Mouse (Mus musculus): ENCODE data around the gene Pou5f1. TPM values are rescaled to one million over a fixed set of nuclear protein-coding genes. Genes with fewer than 3 reads are reported as not detected.

Gene Pou5f1
- polyA plus RNA-seq, 1 experiment from 2014 or later, result not detected

DNA sequence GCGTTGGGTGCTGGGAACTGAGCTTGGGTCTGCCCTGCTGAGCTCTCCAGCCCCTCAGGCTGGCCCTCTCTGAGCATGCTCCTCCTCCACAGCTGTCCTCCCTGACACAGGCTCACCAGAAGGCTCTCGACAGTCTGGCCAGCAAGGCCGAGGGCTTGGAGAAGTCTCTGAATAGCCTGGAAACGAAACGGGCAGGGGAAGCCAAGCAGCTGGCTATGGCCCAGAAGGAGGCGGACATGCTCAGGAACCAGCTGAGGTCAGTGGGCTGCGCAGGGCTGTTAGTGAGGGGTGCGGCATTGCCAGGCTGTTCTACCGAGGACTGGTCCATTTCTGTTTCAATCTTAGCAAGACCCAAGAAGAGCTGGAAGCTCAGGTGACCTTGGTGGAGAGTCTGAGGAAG, 18.5 kb downstream of the Pou5f1 start:
- Histone ChIP-seq H3K4me3 (ENCODE audit: low read length) (no peak overlapping the region), H3K36me3 (ENCODE audit: control insufficient read depth, insufficient read depth, low read length) (peaks cover 25% of the 10 kb centered on the region), H3K4me2 (ENCODE audit: low read depth, low read length) (no peak overlapping the region), H3K4me1 (replicated peaks; ENCODE audit: control insufficient read depth, insufficient read depth, low read length) (no peaks in the 10 kb centered on the region), H3K9me3 (ENCODE audit: control insufficient read depth, low read length) (no peaks in the 10 kb centered on the region), H3K9ac (ENCODE audit: low read length) (no peak overlapping the region), H3K27ac (ENCODE audit: low read length) (no peak overlapping the region), H3K27me3 (ENCODE audit: control insufficient read depth, insufficient read depth, low read depth, low read length) (no peaks in the 10 kb centered on the region)
- ATAC-seq (ENCODE audit: low read depth), result no peak
- WGBS, result 80% methylated on average over 9 of the region's 9 CpGs

- WGBS, result 71% methylated on average over 8 of the region's 8 CpGs
- H3K27me3 ChIP-seq (ENCODE audit: control insufficient read depth, insufficient read depth, low read depth, low read length), result no peaks in the 10 kb centered on the region
Measured at GRCm38 (mm10) chr17:35526644-35527043, 20.8 kb downstream of the Pou5f1 start.

GRCm38 (mm10) chr17:35532360-35532759, 26.5 kb downstream of the Pou5f1 start:
- no peak for ATAC-seq (ENCODE audit: low read depth)
- WGBS, result 1% methylated on average over 3 of the region's 3 CpGs
- Histone ChIP-seq H3K27me3 (ENCODE audit: control insufficient read depth, insufficient read depth, low read depth, low read length) (no peaks in the 10 kb centered on the region), H3K27ac (ENCODE audit: low read length) (no peak overlapping the region), H3K4me3 (ENCODE audit: low read length) (no peak overlapping the region), H3K9ac (ENCODE audit: low read length) (no peak overlapping the region), H3K4me2 (ENCODE audit: low read depth, low read length) (no peak overlapping the region), H3K4me1 (replicated peaks; ENCODE audit: control insufficient read depth, insufficient read depth, low read length) (peaks cover 4% of the 10 kb centered on the region; the same call in 1 of the 2 replicates), H3K36me3 (ENCODE audit: control insufficient read depth, insufficient read depth, low read length) (peaks cover 22% of the 10 kb centered on the region), H3K9me3 (ENCODE audit: control insufficient read depth, low read length) (no peaks in the 10 kb centered on the region)

More at GRCm38 (mm10) chr17:35526644-35527043, 20.8 kb downstream of the Pou5f1 start:
- no peak for ATAC-seq (ENCODE audit: low read depth)
- no peak overlapping the region for H3K4me3 ChIP-seq (ENCODE audit: low read length)
- H3K9ac ChIP-seq (ENCODE audit: low read length), result no peak overlapping the region; the same call in 1 of the 2 replicates
- H3K4me1 ChIP-seq (replicated peaks; ENCODE audit: control insufficient read depth, insufficient read depth, low read length), result no peaks in the 10 kb centered on the region
- no peak overlapping the region for H3K27ac ChIP-seq (ENCODE audit: low read length)
- H3K4me2 ChIP-seq (ENCODE audit: low read depth, low read length), result no peak overlapping the region
- H3K36me3 ChIP-seq (ENCODE audit: control insufficient read depth, insufficient read depth, low read length), result peaks cover 34% of the 10 kb centered on the region
- H3K9me3 ChIP-seq (ENCODE audit: control insufficient read depth, low read length), result no peaks in the 10 kb centered on the region

- 21% methylated on average over 7 of the region's 7 CpGs for whole genome bisulfite sequencing
- Histone ChIP-seq H3K9ac (ENCODE audit: low read length) (no peak within 1 kb of the TSS), H3K4me2 (ENCODE audit: low read depth, low read length) (no peak within 1 kb of the TSS), H3K9me3 (ENCODE audit: control insufficient read depth, low read length) (no peaks in the 10 kb centered on the region), H3K4me3 (ENCODE audit: low read length) (no peak within 1 kb of the TSS), H3K27me3 (ENCODE audit: control insufficient read depth, insufficient read depth, low read depth, low read length) (no peaks in the 10 kb centered on the region), H3K36me3 (ENCODE audit: control insufficient read depth, insufficient read depth, low read length) (peaks cover 20% of the 10 kb centered on the region), H3K27ac (ENCODE audit: low read length) (no peak within 1 kb of the TSS), H3K4me1 (replicated peaks; ENCODE audit: control insufficient read depth, insufficient read depth, low read length) (peaks cover 4% of the 10 kb centered on the region; the same call in 1 of the 2 replicates)
- no peak for ATAC-seq (ENCODE audit: low read depth)
Measured at GRCm38 (mm10) chr17:35532901-35533300, 27.1 kb downstream of the Pou5f1 start, which contains the start of gene Psors1c2. Gene Psors1c2 (plus strand): TSS chr17:35533201.

GRCm38 (mm10) chr17:35534343-35534742, 28.5 kb downstream of the Pou5f1 start:
- Histone ChIP-seq H3K9me3 (ENCODE audit: control insufficient read depth, low read length) (no peaks in the 10 kb centered on the region), H3K4me3 (ENCODE audit: low read length) (no peak overlapping the region), H3K4me1 (replicated peaks; ENCODE audit: control insufficient read depth, insufficient read depth, low read length) (peaks cover 4% of the 10 kb centered on the region; the same call in 1 of the 2 replicates), H3K27ac (ENCODE audit: low read length) (no peak overlapping the region), H3K36me3 (ENCODE audit: control insufficient read depth, insufficient read depth, low read length) (peaks cover 9% of the 10 kb centered on the region), H3K27me3 (ENCODE audit: control insufficient read depth, insufficient read depth, low read depth, low read length) (no peaks in the 10 kb centered on the region), H3K9ac (ENCODE audit: low read length) (no peak overlapping the region), H3K4me2 (ENCODE audit: low read depth, low read length) (no peak overlapping the region)
- ATAC-seq (ENCODE audit: low read depth), result peak; percentile 72
- 9% methylated on average over 6 of the region's 6 CpGs for WGBS

GRCm38 (mm10) chr17:35537421-35537820, 31.6 kb downstream of the Pou5f1 start:
- no peak overlapping the region for H3K4me3 ChIP-seq (ENCODE audit: low read length)
- no peak for ATAC-seq (ENCODE audit: low read depth)
- WGBS, result 75% methylated on average over 4 of the region's 4 CpGs
- H3K4me1 ChIP-seq (replicated peaks; ENCODE audit: control insufficient read depth, insufficient read depth, low read length), result peaks cover 4% of the 10 kb centered on the region; the same call in 1 of the 2 replicates
- no peaks in the 10 kb centered on the region for H3K36me3 ChIP-seq (ENCODE audit: control insufficient read depth, insufficient read depth, low read length)
- H3K9ac ChIP-seq (ENCODE audit: low read length), result no peak overlapping the region
- H3K27me3 ChIP-seq (ENCODE audit: control insufficient read depth, insufficient read depth, low read depth, low read length), result no peaks in the 10 kb centered on the region
- no peak overlapping the region for H3K27ac ChIP-seq (ENCODE audit: low read length)
- H3K9me3 ChIP-seq (ENCODE audit: control insufficient read depth, low read length), result no peaks in the 10 kb centered on the region
- H3K4me2 ChIP-seq (ENCODE audit: low read depth, low read length), result no peak overlapping the region

- WGBS, result 64% methylated on average over 1 of the region's 1 CpGs
- Histone ChIP-seq H3K9ac (ENCODE audit: low read length) (no peak overlapping the region), H3K9me3 (ENCODE audit: control insufficient read depth, low read length) (no peaks in the 10 kb centered on the region), H3K36me3 (ENCODE audit: control insufficient read depth, insufficient read depth, low read length) (no peaks in the 10 kb centered on the region), H3K27ac (ENCODE audit: low read length) (no peak overlapping the region), H3K27me3 (ENCODE audit: control insufficient read depth, insufficient read depth, low read depth, low read length) (no peaks in the 10 kb centered on the region), H3K4me3 (ENCODE audit: low read length) (no peak overlapping the region), H3K4me2 (ENCODE audit: low read depth, low read length) (no peak overlapping the region), H3K4me1 (replicated peaks; ENCODE audit: control insufficient read depth, insufficient read depth, low read length) (no peaks in the 10 kb centered on the region)
- no peak for ATAC-seq (ENCODE audit: low read depth)
Measured at GRCm38 (mm10) chr17:35538476-35538875, 32.7 kb downstream of the Pou5f1 start.

DNA sequence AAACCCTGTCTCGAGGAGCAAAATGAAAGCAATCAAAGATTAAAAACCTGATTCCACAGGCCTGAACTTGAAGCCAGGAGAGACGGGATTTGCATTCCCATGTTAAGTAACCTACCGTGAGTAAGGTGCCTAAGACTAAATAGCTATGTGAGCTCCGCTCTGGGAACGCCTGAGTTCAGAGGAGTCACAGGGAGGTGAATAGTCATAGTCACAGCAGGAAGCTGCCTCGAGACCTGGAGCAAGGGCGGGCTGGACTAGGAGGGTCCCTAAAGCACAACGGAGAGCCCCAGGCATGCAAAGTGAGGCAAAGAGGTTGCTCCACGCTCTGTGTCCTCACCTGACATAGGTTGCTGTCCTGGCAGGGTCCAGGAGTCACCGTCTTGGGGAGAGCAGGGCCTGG, 33.7 kb downstream of the Pou5f1 start:
- whole genome bisulfite sequencing, result 53% methylated on average over 10 of the region's 10 CpGs
- no peak for ATAC-seq (ENCODE audit: low read depth)
- Histone ChIP-seq H3K27me3 (ENCODE audit: control insufficient read depth, insufficient read depth, low read depth, low read length) (no peaks in the 10 kb centered on the region), H3K4me2 (ENCODE audit: low read depth, low read length) (no peak overlapping the region), H3K9ac (ENCODE audit: low read length) (no peak overlapping the region), H3K4me3 (ENCODE audit: low read length) (no peak overlapping the region), H3K27ac (ENCODE audit: low read length) (no peak overlapping the region), H3K9me3 (ENCODE audit: control insufficient read depth, low read length) (no peaks in the 10 kb centered on the region), H3K4me1 (replicated peaks; ENCODE audit: control insufficient read depth, insufficient read depth, low read length) (no peaks in the 10 kb centered on the region), H3K36me3 (ENCODE audit: control insufficient read depth, insufficient read depth, low read length) (no peaks in the 10 kb centered on the region)

DNA sequence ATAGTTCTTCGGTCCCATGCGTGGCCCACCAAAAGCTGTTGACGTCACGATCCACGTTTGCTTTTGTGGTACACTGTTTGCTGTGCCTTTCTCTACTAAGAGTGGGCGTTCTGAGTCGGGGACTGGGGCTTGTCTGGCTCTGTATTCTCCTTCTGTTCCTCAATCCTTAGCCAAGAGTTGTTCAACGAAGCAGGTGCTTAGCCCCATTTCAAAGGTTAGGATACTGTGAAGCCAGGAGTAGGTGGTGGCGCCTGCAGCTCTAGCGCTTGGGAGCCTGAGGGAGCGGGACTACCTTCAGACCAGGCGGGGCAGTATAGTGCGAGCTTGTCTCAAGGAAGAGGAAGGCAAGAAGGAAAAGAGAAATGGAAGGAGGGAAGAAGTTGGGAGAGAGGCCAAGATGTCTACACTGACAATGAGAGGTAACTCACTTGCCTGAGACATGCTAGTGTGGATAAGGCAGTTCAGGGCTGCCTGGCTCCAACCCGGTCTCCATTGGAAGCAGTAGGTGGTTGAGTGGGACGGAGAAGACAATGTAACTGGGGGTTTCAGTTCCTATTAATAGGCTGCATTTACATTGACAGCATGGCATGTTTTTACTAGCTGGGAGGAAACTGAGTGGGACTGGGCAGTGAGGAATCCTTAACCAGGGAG, 37.1 kb downstream of the Pou5f1 start:
- H3K9ac ChIP-seq (ENCODE audit: low read length), result no peak overlapping the region
- no peaks in the 10 kb centered on the region for H3K27me3 ChIP-seq (ENCODE audit: control insufficient read depth, insufficient read depth, low read depth, low read length)
- no peaks in the 10 kb centered on the region for H3K36me3 ChIP-seq (ENCODE audit: control insufficient read depth, insufficient read depth, low read length)
- 76% methylated on average over 15 of the region's 15 CpGs for WGBS
- ATAC-seq (ENCODE audit: low read depth), result no peak
- H3K4me1 ChIP-seq (replicated peaks; ENCODE audit: control insufficient read depth, insufficient read depth, low read length), result no peaks in the 10 kb centered on the region
- H3K4me3 ChIP-seq (ENCODE audit: low read length), result no peak overlapping the region
- H3K4me2 ChIP-seq (ENCODE audit: low read depth, low read length), result no peak overlapping the region
- no peak overlapping the region for H3K27ac ChIP-seq (ENCODE audit: low read length)
- no peaks in the 10 kb centered on the region for H3K9me3 ChIP-seq (ENCODE audit: control insufficient read depth, low read length)

Data from lung, embryonic 16.5 days (tissue).